Mouse (Mus musculus): Measurements from ENCODE around the gene Cct7.

DNA sequence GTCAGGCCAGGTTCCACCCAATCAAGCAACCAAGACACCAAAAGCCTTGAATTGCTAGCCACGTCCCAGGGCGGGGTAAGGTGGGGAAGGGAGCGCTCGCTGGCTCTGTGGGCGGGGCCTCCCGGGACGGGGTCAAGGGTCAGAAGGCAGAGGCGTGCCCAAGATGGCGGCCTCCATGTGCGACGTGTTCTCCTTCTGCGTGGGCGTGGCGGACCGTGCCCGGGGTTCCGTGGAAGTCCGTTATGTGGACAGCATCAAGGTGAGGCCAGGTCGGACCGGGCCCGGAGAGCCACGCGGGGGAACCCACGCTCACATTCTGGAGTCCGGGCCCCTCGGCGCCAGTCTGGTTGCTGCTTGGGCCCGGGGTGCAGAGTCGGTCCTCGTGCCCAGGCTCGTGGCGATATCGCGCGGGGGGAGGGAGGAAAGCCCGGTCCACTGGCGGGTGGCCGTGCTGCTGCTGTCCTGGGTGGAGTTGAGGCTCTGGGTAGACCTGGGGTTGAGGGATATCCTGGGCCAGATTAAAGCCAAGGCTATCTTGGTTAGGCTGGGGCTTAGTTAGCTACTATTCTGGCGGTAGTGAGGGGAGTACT, 19.4 kb upstream of the Cct7 start, which contains the start of gene Smyd5:
- TF ChIP-seq CTCF (IDR thresholded peaks at IDR 0.05; ENCODE audit: borderline replicate concordance, control insufficient read depth, extremely low read depth, insufficient read depth, low read length, poor library complexity) (no peak), POLR2A (IDR thresholded peaks at IDR 0.05; ENCODE audit: control insufficient read depth, extremely low read depth, insufficient read depth, low read length, poor library complexity) (no peak)

Data from thymus, adult 2 months (tissue).